Mouse (Mus musculus): ENCODE results near the gene Fgf15. TPM values are rescaled to one million over a fixed set of nuclear protein-coding genes. Genes with fewer than 3 reads are reported as not detected.

The Fgf15 gene
- 1.00 and 1.6 TPM in 2 replicates for polyA plus RNA-seq (2015; fragmentation: Nextera tagmentation; extraction: Ambion mirVana)

- peak within 1 kb of the TSS; percentile 93 for H3K4me2 ChIP-seq (replicated peaks)
- under 1% methylated on average over 65 of the region's 65 CpGs for WGBS
These were observed at the start of gene Fgf15 for GRCm38 (mm10) chr7:144896294-144897218. TSS of gene Fgf15 (plus strand) at chr7:144896531.

GRCm38 (mm10) chr7:144847067-144847466, 49.3 kb upstream of the Fgf15 start, which contains the start of gene Fgf4:
TSS of gene Fgf4 (plus strand) at chr7:144847367.
- H3K4me2 ChIP-seq (replicated peaks), result no peak within 1 kb of the TSS
- no peak for ATAC-seq (ENCODE audit: insufficient number of reproducible peaks, low FRiP score, low TSS enrichment, low read depth)

More at GRCm38 (mm10) chr7:144896294-144897218, at the start of gene Fgf15:
- ATAC-seq (ENCODE audit: insufficient number of reproducible peaks, low FRiP score, low TSS enrichment, low read depth), result no peak
- Histone ChIP-seq H3K4me1 (peaks cover 26% of the 10 kb centered on the region), H3K27ac (replicated peaks) (no peak within 1 kb of the TSS), H3K4me3 (replicated peaks) (peak within 1 kb of the TSS; percentile 48), H3K9ac (peak within 1 kb of the TSS; percentile 26; the same call in 1 of the 2 replicates), H3K36me3 (no peaks in the 10 kb centered on the region), H3K27me3 (peaks cover 60% of the 10 kb centered on the region), H3K9me3 (replicated peaks) (no peaks in the 10 kb centered on the region)

GRCm38 (mm10) chr7:144851321-144851720, 45.0 kb upstream of the Fgf15 start:
- Histone ChIP-seq H3K9me3 (replicated peaks) (no peaks in the 10 kb centered on the region), H3K27me3 (peaks cover 6% of the 10 kb centered on the region; the same call in 1 of the 2 replicates), H3K4me3 (replicated peaks) (no peak overlapping the region), H3K4me2 (replicated peaks) (no peak overlapping the region), H3K4me1 (no peaks in the 10 kb centered on the region), H3K27ac (replicated peaks) (no peak overlapping the region), H3K9ac (no peak overlapping the region), H3K36me3 (no peaks in the 10 kb centered on the region)
- 46% methylated on average over 3 of the region's 3 CpGs for WGBS
- no peak for ATAC-seq (ENCODE audit: insufficient number of reproducible peaks, low FRiP score, low TSS enrichment, low read depth)

More at GRCm38 (mm10) chr7:144847067-144847466, 49.3 kb upstream of the Fgf15 start, which contains the start of gene Fgf4:
- peaks cover 17% of the 10 kb centered on the region for H3K27me3 ChIP-seq
- H3K36me3 ChIP-seq, result no peaks in the 10 kb centered on the region
- no peak within 1 kb of the TSS for H3K4me3 ChIP-seq (replicated peaks)
- H3K4me1 ChIP-seq, result no peaks in the 10 kb centered on the region
- no peaks in the 10 kb centered on the region for H3K9me3 ChIP-seq (replicated peaks)
- no peak within 1 kb of the TSS for H3K27ac ChIP-seq (replicated peaks)
- no peak within 1 kb of the TSS for H3K9ac ChIP-seq

- WGBS, result 41% methylated on average over 3 of the region's 3 CpGs
- Histone ChIP-seq H3K4me1 (no peaks in the 10 kb centered on the region), H3K9ac (no peak overlapping the region), H3K36me3 (no peaks in the 10 kb centered on the region), H3K4me3 (replicated peaks) (no peak overlapping the region), H3K27me3 (peaks cover 14% of the 10 kb centered on the region), H3K27ac (replicated peaks) (no peak overlapping the region), H3K9me3 (replicated peaks) (no peaks in the 10 kb centered on the region), H3K4me2 (replicated peaks) (no peak overlapping the region)
- no peak for ATAC-seq (ENCODE audit: insufficient number of reproducible peaks, low FRiP score, low TSS enrichment, low read depth)
These were observed 41.4 kb upstream of the Fgf15 start for GRCm38 (mm10) chr7:144854966-144855365.

- H3K27me3 ChIP-seq, result peaks cover 33% of the 10 kb centered on the region
- ATAC-seq (ENCODE audit: insufficient number of reproducible peaks, low FRiP score, low TSS enrichment, low read depth), result no peak
- H3K9me3 ChIP-seq (replicated peaks), result no peaks in the 10 kb centered on the region
- peaks cover 14% of the 10 kb centered on the region for H3K4me1 ChIP-seq
- no peak overlapping the region for H3K4me3 ChIP-seq (replicated peaks)
- no peak overlapping the region for H3K9ac ChIP-seq
- WGBS, result 83% methylated on average over 7 of the region's 7 CpGs
- no peaks in the 10 kb centered on the region for H3K36me3 ChIP-seq
- H3K4me2 ChIP-seq (replicated peaks), result no peak overlapping the region
- H3K27ac ChIP-seq (replicated peaks), result no peak overlapping the region
These were observed 39.2 kb upstream of the Fgf15 start for GRCm38 (mm10) chr7:144857158-144857557.

GRCm38 (mm10) chr7:144857826-144858342, 38.4 kb upstream of the Fgf15 start:
- no peak overlapping the region for H3K4me3 ChIP-seq (replicated peaks)
- peaks cover 14% of the 10 kb centered on the region for H3K4me1 ChIP-seq
- no peaks in the 10 kb centered on the region for H3K9me3 ChIP-seq (replicated peaks)
- no peaks in the 10 kb centered on the region for H3K36me3 ChIP-seq
- no peak for ATAC-seq (ENCODE audit: insufficient number of reproducible peaks, low FRiP score, low TSS enrichment, low read depth)
- no peak overlapping the region for H3K4me2 ChIP-seq (replicated peaks)
- 50% methylated on average over 3 of the region's 3 CpGs for WGBS
- H3K27me3 ChIP-seq, result peaks cover 39% of the 10 kb centered on the region
- H3K9ac ChIP-seq, result no peak overlapping the region
- H3K27ac ChIP-seq (replicated peaks), result no peak overlapping the region

- Histone ChIP-seq H3K9ac (no peak overlapping the region), H3K27me3 (peaks cover 47% of the 10 kb centered on the region), H3K9me3 (replicated peaks) (no peaks in the 10 kb centered on the region), H3K4me1 (peaks cover 14% of the 10 kb centered on the region), H3K4me3 (replicated peaks) (no peak overlapping the region), H3K4me2 (replicated peaks) (no peak overlapping the region), H3K36me3 (no peaks in the 10 kb centered on the region), H3K27ac (replicated peaks) (no peak overlapping the region)
- ATAC-seq (ENCODE audit: insufficient number of reproducible peaks, low FRiP score, low TSS enrichment, low read depth), result no peak
- 79% methylated on average over 1 of the region's 1 CpGs for WGBS
These were observed 37.6 kb upstream of the Fgf15 start for GRCm38 (mm10) chr7:144858702-144859101.

- no peak overlapping the region for H3K9ac ChIP-seq
- H3K36me3 ChIP-seq, result no peaks in the 10 kb centered on the region
- peak overlapping the region; percentile 23 for H3K4me3 ChIP-seq (replicated peaks)
- peaks cover 67% of the 10 kb centered on the region for H3K27me3 ChIP-seq
- WGBS, result under 1% methylated on average over 68 of the region's 72 CpGs
- no peak overlapping the region for H3K27ac ChIP-seq (replicated peaks)
- H3K4me2 ChIP-seq (replicated peaks), result peak overlapping the region; percentile 39
- no peak for ATAC-seq (ENCODE audit: insufficient number of reproducible peaks, low FRiP score, low TSS enrichment, low read depth)
- peaks cover 14% of the 10 kb centered on the region for H3K4me1 ChIP-seq
- no peaks in the 10 kb centered on the region for H3K9me3 ChIP-seq (replicated peaks)
These were observed 35.1 kb upstream of the Fgf15 start for GRCm38 (mm10) chr7:144861056-144861768.

- Histone ChIP-seq H3K27ac (replicated peaks) (no peak overlapping the region), H3K9ac (no peak overlapping the region), H3K36me3 (no peaks in the 10 kb centered on the region), H3K27me3 (peaks cover 72% of the 10 kb centered on the region), H3K4me2 (replicated peaks) (peak overlapping the region; percentile 39), H3K4me3 (replicated peaks) (peak overlapping the region; percentile 23), H3K9me3 (replicated peaks) (no peaks in the 10 kb centered on the region), H3K4me1 (peaks cover 14% of the 10 kb centered on the region)
- ATAC-seq (ENCODE audit: insufficient number of reproducible peaks, low FRiP score, low TSS enrichment, low read depth), result no peak
- WGBS, result 3% methylated on average over 28 of the region's 28 CpGs
These were observed 34.6 kb upstream of the Fgf15 start for GRCm38 (mm10) chr7:144861769-144862070.

- WGBS, result 2% methylated on average over 15 of the region's 15 CpGs
- Histone ChIP-seq H3K4me2 (replicated peaks) (peak overlapping the region; percentile 39; the same call in 1 of the 2 replicates), H3K4me3 (replicated peaks) (peak overlapping the region; percentile 23), H3K9me3 (replicated peaks) (no peaks in the 10 kb centered on the region), H3K27ac (replicated peaks) (no peak overlapping the region), H3K27me3 (peaks cover 76% of the 10 kb centered on the region), H3K4me1 (peaks cover 14% of the 10 kb centered on the region), H3K36me3 (no peaks in the 10 kb centered on the region), H3K9ac (no peak overlapping the region)
- ATAC-seq (ENCODE audit: insufficient number of reproducible peaks, low FRiP score, low TSS enrichment, low read depth), result no peak
These were observed 34.2 kb upstream of the Fgf15 start for GRCm38 (mm10) chr7:144862126-144862525.

GRCm38 (mm10) chr7:144862712-144863111, 33.6 kb upstream of the Fgf15 start:
- no peak overlapping the region for H3K4me2 ChIP-seq (replicated peaks)
- no peaks in the 10 kb centered on the region for H3K36me3 ChIP-seq
- H3K27me3 ChIP-seq, result peaks cover 82% of the 10 kb centered on the region
- H3K9ac ChIP-seq, result no peak overlapping the region
- 3% methylated on average over 18 of the region's 18 CpGs for WGBS
- H3K4me3 ChIP-seq (replicated peaks), result no peak overlapping the region
- no peak for ATAC-seq (ENCODE audit: insufficient number of reproducible peaks, low FRiP score, low TSS enrichment, low read depth)
- H3K27ac ChIP-seq (replicated peaks), result no peak overlapping the region
- H3K9me3 ChIP-seq (replicated peaks), result no peaks in the 10 kb centered on the region
- peaks cover 14% of the 10 kb centered on the region for H3K4me1 ChIP-seq

All from embryonic facial prominence, embryonic 15.5 days (tissue).